Mouse (Mus musculus): ENCODE results near the gene Pde8b. TPM values are rescaled to one million over a fixed set of nuclear protein-coding genes. Genes with fewer than 3 reads are reported as not detected.

Pde8b gene
- polyA plus RNA-seq, 1 experiment from 2014 or later: 3.4 TPM

GRCm38 (mm10) chr13:95140460-95141079 is 109.6 kb downstream of the Pde8b start:
- Histone ChIP-seq H3K4me3 (ENCODE audit: low read depth, low read length) (no peak overlapping the region), H3K27me3 (ENCODE audit: insufficient read depth, low read length) (no peaks in the 10 kb centered on the region), H3K9me3 (ENCODE audit: low read depth, low read length) (no peaks in the 10 kb centered on the region), H3K4me2 (no peak overlapping the region), H3K4me1 (ENCODE audit: insufficient read depth) (no peaks in the 10 kb centered on the region), H3K9ac (no peak overlapping the region), H3K36me3 (ENCODE audit: insufficient read depth) (no peaks in the 10 kb centered on the region), H3K27ac (ENCODE audit: low read depth) (no peak overlapping the region)
- no peak for TF ChIP-seq CTCF (IDR thresholded peaks at IDR 0.05; ENCODE audit: low read depth)
- 59% methylated on average over 4 of the region's 4 CpGs for WGBS
- ATAC-seq (ENCODE audit: insufficient read depth) (no peak), DNase-seq (no peak)

- H3K36me3 ChIP-seq (ENCODE audit: insufficient read depth): no peaks in the 10 kb centered on the region
- no peaks in the 10 kb centered on the region for H3K27me3 ChIP-seq (ENCODE audit: insufficient read depth, low read length)
- ATAC-seq (ENCODE audit: insufficient read depth) (no peak), DNase-seq (no peak)
- TF ChIP-seq CTCF (IDR thresholded peaks at IDR 0.05; ENCODE audit: low read depth): no peak
- no peak overlapping the region for H3K27ac ChIP-seq (ENCODE audit: low read depth)
- no peak overlapping the region for H3K9ac ChIP-seq
- H3K4me3 ChIP-seq (ENCODE audit: low read depth, low read length): no peak overlapping the region
- no peak overlapping the region for H3K4me2 ChIP-seq
- 87% methylated on average over 7 of the region's 7 CpGs for WGBS
- no peaks in the 10 kb centered on the region for H3K4me1 ChIP-seq (ENCODE audit: insufficient read depth)
- no peaks in the 10 kb centered on the region for H3K9me3 ChIP-seq (ENCODE audit: low read depth, low read length)
Observed at GRCm38 (mm10) chr13:95135326-95136150, 114.6 kb downstream of the Pde8b start.

- Histone ChIP-seq H3K27me3 (ENCODE audit: insufficient read depth, low read length) (no peaks in the 10 kb centered on the region), H3K27ac (ENCODE audit: low read depth) (no peak overlapping the region), H3K9me3 (ENCODE audit: low read depth, low read length) (no peaks in the 10 kb centered on the region), H3K4me1 (ENCODE audit: insufficient read depth) (no peaks in the 10 kb centered on the region), H3K4me3 (ENCODE audit: low read depth, low read length) (no peak overlapping the region), H3K36me3 (ENCODE audit: insufficient read depth) (no peaks in the 10 kb centered on the region), H3K9ac (no peak overlapping the region), H3K4me2 (no peak overlapping the region)
- DNase-seq (no peak), ATAC-seq (ENCODE audit: insufficient read depth) (no peak)
- WGBS: 65% methylated on average over 4 of the region's 4 CpGs
- no peak for TF ChIP-seq CTCF (IDR thresholded peaks at IDR 0.05; ENCODE audit: low read depth)
Observed at GRCm38 (mm10) chr13:95131848-95132247, 118.3 kb downstream of the Pde8b start.

- no peak for ATAC-seq (ENCODE audit: insufficient read depth)
- WGBS: 74% methylated on average over 1 of the region's 1 CpGs
- no peak overlapping the region for H3K27ac ChIP-seq (ENCODE audit: low read depth)
Observed at GRCm38 (mm10) chr13:95131041-95131440, 119.1 kb downstream of the Pde8b start.

GRCm38 (mm10) chr13:95127288-95127687 is 122.8 kb downstream of the Pde8b start:
- H3K9me3 ChIP-seq (ENCODE audit: low read depth, low read length): no peaks in the 10 kb centered on the region
- no peaks in the 10 kb centered on the region for H3K36me3 ChIP-seq (ENCODE audit: insufficient read depth)
- no peak for ATAC-seq (ENCODE audit: insufficient read depth)
- no peak overlapping the region for H3K9ac ChIP-seq
- no peaks in the 10 kb centered on the region for H3K4me1 ChIP-seq (ENCODE audit: insufficient read depth)
- H3K27ac ChIP-seq (ENCODE audit: low read depth): no peak overlapping the region
- WGBS: 40% methylated on average over 10 of the region's 10 CpGs
- no peak overlapping the region for H3K4me2 ChIP-seq
- no peak overlapping the region for H3K4me3 ChIP-seq (ENCODE audit: low read depth, low read length)
- no peak for DNase-seq
- no peaks in the 10 kb centered on the region for H3K27me3 ChIP-seq (ENCODE audit: insufficient read depth, low read length)
- TF ChIP-seq CTCF (IDR thresholded peaks at IDR 0.05; ENCODE audit: low read depth): no peak

More at GRCm38 (mm10) chr13:95131041-95131440, 119.1 kb downstream of the Pde8b start:
- no peaks in the 10 kb centered on the region for H3K9me3 ChIP-seq (ENCODE audit: low read depth, low read length)
- no peaks in the 10 kb centered on the region for H3K4me1 ChIP-seq (ENCODE audit: insufficient read depth)
- H3K4me2 ChIP-seq: no peak overlapping the region
- H3K4me3 ChIP-seq (ENCODE audit: low read depth, low read length): no peak overlapping the region
- no peaks in the 10 kb centered on the region for H3K36me3 ChIP-seq (ENCODE audit: insufficient read depth)
- TF ChIP-seq CTCF (IDR thresholded peaks at IDR 0.05; ENCODE audit: low read depth): no peak
- no peak for DNase-seq
- H3K27me3 ChIP-seq (ENCODE audit: insufficient read depth, low read length): no peaks in the 10 kb centered on the region
- no peak overlapping the region for H3K9ac ChIP-seq

- no peak overlapping the region for H3K4me2 ChIP-seq
- WGBS: 83% methylated on average over 10 of the region's 10 CpGs
- no peak for TF ChIP-seq CTCF (IDR thresholded peaks at IDR 0.05; ENCODE audit: low read depth)
- H3K27ac ChIP-seq (ENCODE audit: low read depth): no peak overlapping the region
- no peaks in the 10 kb centered on the region for H3K4me1 ChIP-seq (ENCODE audit: insufficient read depth)
- no peak overlapping the region for H3K4me3 ChIP-seq (ENCODE audit: low read depth, low read length)
- H3K36me3 ChIP-seq (ENCODE audit: insufficient read depth): no peaks in the 10 kb centered on the region
- ATAC-seq (ENCODE audit: insufficient read depth) (no peak), DNase-seq (no peak)
- no peaks in the 10 kb centered on the region for H3K9me3 ChIP-seq (ENCODE audit: low read depth, low read length)
- H3K27me3 ChIP-seq (ENCODE audit: insufficient read depth, low read length): no peaks in the 10 kb centered on the region
- no peak overlapping the region for H3K9ac ChIP-seq
Observed at GRCm38 (mm10) chr13:95126801-95127200, 123.3 kb downstream of the Pde8b start.

- no peak overlapping the region for H3K27ac ChIP-seq (ENCODE audit: low read depth)
- H3K4me1 ChIP-seq (ENCODE audit: insufficient read depth): no peaks in the 10 kb centered on the region
- H3K9ac ChIP-seq: no peak overlapping the region
- no peak overlapping the region for H3K4me3 ChIP-seq (ENCODE audit: low read depth, low read length)
- no peaks in the 10 kb centered on the region for H3K36me3 ChIP-seq (ENCODE audit: insufficient read depth)
- no peaks in the 10 kb centered on the region for H3K27me3 ChIP-seq (ENCODE audit: insufficient read depth, low read length)
- no peak for TF ChIP-seq CTCF (IDR thresholded peaks at IDR 0.05; ENCODE audit: low read depth)
- ATAC-seq (ENCODE audit: insufficient read depth): no peak
- WGBS: 83% methylated on average over 4 of the region's 4 CpGs
- no peak overlapping the region for H3K4me2 ChIP-seq
- no peaks in the 10 kb centered on the region for H3K9me3 ChIP-seq (ENCODE audit: low read depth, low read length)
- DNase-seq: no peak
Observed at GRCm38 (mm10) chr13:95125546-95126215, 124.5 kb downstream of the Pde8b start.
